Mouse (Mus musculus) left cerebral cortex, adult 2 months (tissue): ENCODE data around the gene Mei4. TPM values are rescaled to one million over a fixed set of nuclear protein-coding genes. Genes with fewer than 3 reads are reported as not detected.

ENCODE experiments used
- DNase-seq, 2 experiments: peaks; one replicate each; pipeline ENCODE4 v3.0.0; 2021 to 2022; ENCODE audit warnings: low spot score in 2 of 2, mixed read lengths in 1 of 2; ENCODE audit errors: extremely low spot score in 1 of 2
- H3K27ac ChIP-seq: fragments of 200-600 bp; 2 replicates; pipeline ENCODE4 v1.8.1; 2022
- H3K4me3 ChIP-seq: fragments of 200-600 bp; 2 replicates; pipeline ENCODE4 v1.8.1; 2022
- CTCF ChIP-seq: fragments of 200-600 bp; IDR thresholded peaks from 2 replicates; pipeline ENCODE4 v1.8.1; 2022; ENCODE audit warnings: antibody characterized with exemption, mild to moderate bottlenecking, moderate library complexity
- intact Hi-C: fragments of 180-260 bp; cut with DNase I; formaldehyde crosslinking; loops from one replicate; pipeline ENCODE4 v1.15.1; 2025
- total RNA-seq, 2 experiments: library from RNA; stranded (reverse); gene quantifications; 2 replicates each; pipeline ENCODE4 v1.2.3; 2021

Gene Mei4
- total RNA-seq, 2 experiments from 2014 or later, result 1.0 to 1.1 TPM

DNA sequence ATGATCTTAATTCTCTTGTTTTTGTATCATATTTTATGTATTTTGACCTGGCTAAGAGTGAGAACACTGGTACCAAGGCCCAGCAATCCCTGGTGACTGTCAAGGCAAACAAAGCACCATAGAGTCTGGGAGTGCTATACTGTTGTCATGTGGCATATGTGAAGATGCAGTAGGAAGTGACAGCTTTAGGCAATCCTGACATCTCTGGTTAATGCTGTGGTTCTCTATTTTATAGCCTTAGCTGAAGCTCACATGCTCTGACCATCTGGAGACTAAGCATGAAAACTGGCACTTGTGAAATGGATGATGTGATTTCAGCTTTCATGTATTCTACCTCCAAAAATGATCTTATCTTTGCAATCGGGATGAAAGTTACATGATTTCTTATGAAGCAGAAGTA, 103.3 kb downstream of the Mei4 start:
- TF ChIP-seq CTCF, result no peak
- H3K27ac ChIP-seq, result no peak overlapping the region
- DNase-seq, result no peak
- H3K4me3 ChIP-seq, result no peak overlapping the region
- intact Hi-C loops, result no loop called here

DNA sequence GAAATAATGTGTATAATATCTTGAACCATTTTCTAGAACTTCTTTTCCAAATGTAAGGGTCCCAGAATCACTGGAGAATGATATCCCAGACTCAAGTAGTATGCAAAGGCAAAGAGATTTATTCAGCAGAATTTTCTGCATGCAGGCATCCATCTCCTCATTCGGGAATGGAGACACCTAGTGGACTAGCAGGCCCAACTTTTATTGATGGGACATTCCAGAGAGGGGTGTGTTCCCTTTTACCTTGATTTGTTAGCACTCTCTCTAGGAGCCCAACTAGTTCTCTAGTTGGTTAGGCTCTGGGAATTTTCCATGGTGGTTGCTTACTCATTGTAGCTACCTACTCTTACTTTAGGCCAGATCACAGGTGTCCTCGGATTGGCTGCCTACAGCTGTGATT, 105.5 kb downstream of the Mei4 start:
- no peak overlapping the region for H3K4me3 ChIP-seq
- no peak for DNase-seq
- TF ChIP-seq CTCF, result peak; percentile 16; the same call in 1 of the 2 replicates

DNA sequence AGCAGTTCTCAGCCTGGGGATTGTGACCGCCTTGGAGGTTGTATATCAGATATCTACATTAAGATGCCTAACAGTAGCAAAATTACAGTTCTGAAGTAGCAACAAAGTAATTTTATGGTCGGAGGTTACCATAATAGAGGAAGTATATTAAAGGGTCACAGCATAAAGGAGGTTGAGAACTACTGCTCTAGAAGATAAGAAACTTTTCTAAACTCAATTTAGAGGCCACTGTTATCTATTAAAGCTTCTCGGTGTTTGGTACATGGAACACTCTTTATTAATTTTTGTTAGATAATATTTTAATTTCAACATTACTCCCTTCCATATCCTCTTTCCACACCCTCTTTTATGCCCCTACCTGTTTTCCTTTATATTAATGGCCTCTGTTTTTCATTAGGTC, 119.0 kb downstream of the Mei4 start:
- Histone ChIP-seq H3K27ac (no peak overlapping the region), H3K4me3 (no peak overlapping the region)
- no peak for TF ChIP-seq CTCF
- DNase-seq, result no peak
- intact Hi-C loops, result no loop called here

More for the DNA sequence above, 105.5 kb downstream of the Mei4 start:
- no peak overlapping the region for H3K27ac ChIP-seq
- intact Hi-C loops, result no loop called here

DNA sequence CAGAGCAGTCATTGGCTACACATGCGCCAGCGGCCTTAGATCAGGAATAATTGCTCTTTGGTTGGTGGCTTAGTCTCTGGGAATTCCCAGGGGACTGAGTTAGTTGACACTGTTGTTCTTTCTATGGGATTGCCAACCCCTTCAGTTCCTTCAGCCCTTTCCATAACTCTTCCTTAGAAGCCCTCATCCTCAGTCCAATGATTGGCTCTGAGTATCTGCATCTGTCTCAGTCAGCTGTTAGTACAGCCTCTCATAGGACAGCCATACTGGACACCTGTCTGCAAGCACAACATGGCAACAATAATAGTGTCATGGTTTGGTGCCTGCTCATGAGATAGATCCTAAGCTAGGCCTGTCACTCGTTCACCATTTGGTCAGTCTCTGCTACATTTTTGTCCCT, 149.5 kb downstream of the Mei4 start:
- TF ChIP-seq CTCF, result no peak
- no peak for DNase-seq
- intact Hi-C loops, result no loop called here
- Histone ChIP-seq H3K27ac (no peak overlapping the region), H3K4me3 (no peak overlapping the region)

DNA sequence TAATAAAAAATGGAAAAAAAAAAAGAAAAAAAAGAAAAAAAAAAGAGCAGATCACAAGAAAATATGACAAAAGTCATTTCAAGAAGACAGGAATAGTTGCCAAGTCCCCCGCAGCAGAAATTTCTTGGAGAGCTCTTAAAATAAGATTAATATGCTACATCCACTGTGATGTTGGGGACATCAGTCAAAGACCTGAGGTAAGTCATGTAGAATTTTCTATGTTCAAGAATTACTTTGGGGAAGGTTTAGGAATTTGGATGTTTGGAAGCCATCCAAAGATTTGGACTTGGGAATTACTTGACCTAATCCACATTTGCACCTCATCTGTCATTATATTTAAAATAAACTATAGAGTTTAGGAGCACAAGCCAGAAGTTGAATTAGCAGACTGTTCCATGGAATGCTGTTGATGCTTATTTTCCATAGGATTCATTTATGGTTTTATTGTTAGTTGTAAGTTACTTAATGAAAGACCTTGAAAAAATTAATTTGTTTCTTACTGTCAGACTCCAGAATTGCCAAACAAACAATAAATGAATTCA, 179.1 kb downstream of the Mei4 start:
- no peak for TF ChIP-seq CTCF
- intact Hi-C loops, result no loop called here
- Histone ChIP-seq H3K4me3 (no peak overlapping the region), H3K27ac (no peak overlapping the region)
- no peak for DNase-seq

DNA sequence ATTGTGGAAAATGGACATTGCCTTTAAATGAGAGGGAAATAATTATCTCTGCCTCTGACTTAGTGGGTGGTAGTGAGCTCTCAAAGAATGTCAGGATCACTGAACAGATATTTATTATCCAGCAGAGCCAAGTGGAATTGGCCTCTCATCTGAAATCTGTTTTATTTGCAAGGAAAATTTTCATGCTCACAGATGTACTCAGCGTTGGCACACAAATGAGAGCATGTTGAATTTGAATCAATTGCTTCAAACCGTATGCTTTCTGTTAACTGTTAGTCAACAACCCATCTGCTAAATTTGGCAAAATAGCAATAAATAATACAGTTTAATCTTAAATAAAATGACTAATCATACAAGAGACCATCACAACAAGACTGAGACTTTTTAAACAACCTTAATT, 181.0 kb downstream of the Mei4 start:
- intact Hi-C loops, result no loop called here
- DNase-seq, result no peak
- TF ChIP-seq CTCF, result no peak
- H3K27ac ChIP-seq, result no peak overlapping the region
- H3K4me3 ChIP-seq, result no peak overlapping the region

DNA sequence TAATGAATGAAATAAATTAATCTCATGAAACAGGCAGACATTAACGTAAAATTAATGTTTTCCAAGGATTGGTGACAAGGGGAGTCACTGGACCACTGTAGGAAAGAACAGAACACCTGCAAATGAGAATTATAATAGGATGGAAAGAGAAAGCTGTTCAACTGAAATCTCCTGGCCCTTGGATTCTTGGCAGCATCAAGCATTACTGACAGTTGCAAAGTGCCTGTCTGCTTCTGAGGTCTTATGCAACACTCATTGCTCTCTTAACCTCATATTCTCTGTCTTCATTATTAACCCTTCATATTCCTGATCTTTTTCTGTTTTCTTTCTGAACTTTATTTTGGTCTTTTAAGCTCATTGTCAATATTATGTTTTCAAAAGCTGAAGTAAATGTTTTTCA, 210.4 kb downstream of the Mei4 start:
- intact Hi-C loops, result no loop called here
- DNase-seq, result no peak
- TF ChIP-seq CTCF, result no peak
- H3K4me3 ChIP-seq, result no peak overlapping the region
- no peak overlapping the region for H3K27ac ChIP-seq

DNA sequence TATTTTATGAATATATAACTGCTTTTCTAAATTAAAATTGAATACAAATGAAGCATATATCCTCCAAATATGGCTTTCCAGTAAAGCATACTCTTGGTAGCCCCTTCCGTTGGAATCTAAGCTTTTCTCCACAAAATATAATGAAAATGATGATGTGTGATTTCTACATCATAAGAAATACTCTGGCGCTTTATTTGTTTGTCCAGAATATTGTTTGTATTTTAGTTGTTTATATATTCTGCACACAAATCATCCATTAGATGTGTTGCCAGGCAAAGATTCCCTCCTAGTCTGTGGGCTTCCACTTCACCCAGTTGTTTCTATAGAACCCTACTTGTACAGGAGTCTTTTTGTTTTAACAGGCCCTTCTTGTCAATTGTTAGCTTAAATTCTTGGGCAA, 211.8 kb downstream of the Mei4 start:
- H3K4me3 ChIP-seq, result no peak overlapping the region
- intact Hi-C loops, result no loop called here
- no peak for TF ChIP-seq CTCF
- DNase-seq, result no peak
- H3K27ac ChIP-seq, result no peak overlapping the region

DNA sequence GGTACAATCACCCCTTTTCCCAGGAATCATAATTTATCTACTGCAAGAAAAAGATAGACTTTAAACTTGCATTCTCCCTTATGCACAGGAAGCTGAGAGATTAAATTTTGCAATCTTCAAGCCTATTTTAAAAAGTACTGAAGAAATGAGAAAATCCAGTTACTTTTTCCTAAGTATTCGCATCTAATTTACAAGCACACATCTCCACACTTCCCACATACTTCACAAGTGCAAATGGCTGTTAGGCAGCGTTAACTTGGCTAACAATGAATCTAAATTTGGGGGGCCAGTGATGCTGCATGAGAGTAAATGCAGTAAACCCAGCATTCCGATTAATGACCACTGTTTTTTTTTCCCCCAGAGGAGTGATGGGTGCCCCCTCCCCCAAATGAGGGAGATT, 232.9 kb downstream of the Mei4 start:
- intact Hi-C loops, result no loop called here
- DNase-seq, result no peak
- H3K27ac ChIP-seq, result no peak overlapping the region
- no peak overlapping the region for H3K4me3 ChIP-seq
- no peak for TF ChIP-seq CTCF

DNA sequence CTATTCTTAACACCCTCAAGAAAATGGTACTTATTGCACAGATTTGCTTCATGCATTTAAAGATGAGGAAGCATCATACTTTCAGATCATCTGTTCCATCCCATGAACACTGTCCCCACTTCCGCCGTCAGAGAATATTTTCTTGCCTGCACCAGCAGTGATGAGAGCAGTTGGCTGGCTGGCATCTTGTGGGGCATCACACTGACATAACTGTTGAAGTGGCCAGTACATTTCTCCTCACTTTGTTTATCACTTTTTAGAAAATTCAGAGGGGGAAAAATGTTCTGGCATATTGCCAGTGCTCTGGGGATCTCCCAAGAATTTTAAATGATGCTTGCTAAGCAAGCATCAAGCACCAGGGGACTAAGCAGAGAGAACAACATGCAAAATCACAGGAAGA, 251.4 kb downstream of the Mei4 start:
- DNase-seq, result no peak
- intact Hi-C loops, result no loop called here
- H3K4me3 ChIP-seq, result no peak overlapping the region
- H3K27ac ChIP-seq, result no peak overlapping the region
- TF ChIP-seq CTCF, result no peak

DNA sequence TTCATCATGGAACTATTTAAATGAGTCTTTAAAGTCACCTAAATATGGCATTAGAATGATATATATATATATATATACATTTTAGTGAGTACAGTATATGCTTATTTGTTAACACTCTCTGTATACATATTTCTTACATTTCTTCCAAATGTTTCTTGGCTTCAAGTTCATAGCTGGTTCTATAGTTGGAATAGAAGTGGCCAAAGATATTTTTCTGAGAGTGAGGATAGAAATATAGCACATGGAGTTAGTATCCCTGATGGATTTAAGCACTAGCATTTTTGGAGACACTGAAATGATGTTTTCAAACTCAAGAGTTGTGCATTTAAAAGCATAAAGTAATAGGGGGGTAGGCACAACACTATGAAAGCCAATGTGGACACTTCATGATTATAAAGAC, 272.6 kb downstream of the Mei4 start:
- no peak for TF ChIP-seq CTCF
- intact Hi-C loops, result no loop called here
- Histone ChIP-seq H3K4me3 (no peak overlapping the region), H3K27ac (no peak overlapping the region)
- DNase-seq, result no peak

DNA sequence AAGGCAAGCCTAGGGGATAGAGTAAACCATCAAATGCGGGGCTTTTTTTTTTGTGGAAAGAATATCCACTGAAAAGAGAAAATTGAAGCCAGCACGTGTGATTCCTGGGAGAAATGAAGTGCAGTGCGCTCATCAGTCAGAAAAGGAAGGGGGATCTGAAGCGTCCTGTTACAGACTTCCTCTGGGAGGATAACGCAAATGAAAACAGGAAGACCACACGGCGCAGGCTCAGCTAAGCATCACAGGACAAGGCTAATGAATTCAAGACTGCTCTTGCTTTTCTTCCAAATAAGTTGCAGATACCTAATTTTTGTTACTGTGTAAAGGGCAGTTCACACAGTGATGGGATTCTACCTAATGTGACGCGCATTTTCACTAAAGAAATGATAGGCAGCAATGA, 296.7 kb downstream of the Mei4 start:
- no peak for TF ChIP-seq CTCF

GRCm38 (mm10) chr9:82162415-82162814, 298.9 kb downstream of the Mei4 start:
- intact Hi-C loops, result no loop called here
- no peak overlapping the region for H3K27ac ChIP-seq
- DNase-seq, result no peak
- H3K4me3 ChIP-seq, result no peak overlapping the region
- no peak for TF ChIP-seq CTCF

More for the DNA sequence above, 296.7 kb downstream of the Mei4 start:
- intact Hi-C loops, result no loop called here
- DNase-seq, result no peak
- Histone ChIP-seq H3K4me3 (no peak overlapping the region), H3K27ac (no peak overlapping the region)

DNA sequence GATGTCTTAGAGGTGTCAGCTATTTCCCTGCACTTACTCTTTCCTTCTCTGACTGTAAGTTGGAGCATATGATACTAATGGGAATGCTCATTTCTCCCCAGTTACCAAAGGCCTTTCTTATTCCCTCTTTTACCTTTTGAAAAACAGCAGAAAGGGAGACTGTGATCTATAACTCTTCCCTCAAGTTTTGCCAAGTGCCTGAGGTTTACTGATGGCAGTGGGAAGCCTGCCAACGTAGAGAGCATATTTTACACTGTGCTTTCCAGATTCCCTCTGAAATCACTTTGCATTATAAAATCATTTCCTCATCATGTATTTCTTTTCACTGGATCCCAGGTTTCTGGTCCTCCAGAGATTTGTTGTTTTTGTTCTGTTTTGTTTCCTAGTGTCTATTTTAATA, 354.5 kb downstream of the Mei4 start:
- H3K4me3 ChIP-seq, result no peak overlapping the region
- DNase-seq, result no peak
- intact Hi-C loops, result no loop called here
- TF ChIP-seq CTCF, result no peak
- H3K27ac ChIP-seq, result no peak overlapping the region
